Mouse (Mus musculus): ENCODE measurements around the gene Zc3h12a.

Gene Zc3h12a

GRCm38 (mm10) chr4:125127305-125128084, at the start of gene Zc3h12a:
TSS of gene Zc3h12a (minus strand) at chr4:125127840.
- DNase-seq (ENCODE audit: low spot score) = peak; percentile 95

- DNase-seq (ENCODE audit: low spot score) = no peak
Observed at GRCm38 (mm10) chr4:125176639-125177165, 49.1 kb upstream of the Zc3h12a start.

GRCm38 (mm10) chr4:125176190-125176589, 48.5 kb upstream of the Zc3h12a start:
- no peak for DNase-seq (ENCODE audit: low spot score)

GRCm38 (mm10) chr4:125175591-125175990, 48.0 kb upstream of the Zc3h12a start:
- DNase-seq (ENCODE audit: low spot score) = no peak

GRCm38 (mm10) chr4:125174516-125175185, 47.0 kb upstream of the Zc3h12a start:
- DNase-seq (ENCODE audit: low spot score) = no peak

- DNase-seq (ENCODE audit: low spot score) = no peak
Observed at GRCm38 (mm10) chr4:125173150-125173549, 45.5 kb upstream of the Zc3h12a start.

GRCm38 (mm10) chr4:125172736-125173135, 45.1 kb upstream of the Zc3h12a start:
- DNase-seq (ENCODE audit: low spot score) = no peak

GRCm38 (mm10) chr4:125167723-125168122, 40.1 kb upstream of the Zc3h12a start:
- no peak for DNase-seq (ENCODE audit: low spot score)

- no peak for DNase-seq (ENCODE audit: low spot score)
Observed at GRCm38 (mm10) chr4:125164861-125165260, 37.2 kb upstream of the Zc3h12a start.

- no peak for DNase-seq (ENCODE audit: low spot score)
Observed at GRCm38 (mm10) chr4:125162701-125163100, 35.1 kb upstream of the Zc3h12a start.

- DNase-seq (ENCODE audit: low spot score) = no peak
Observed at GRCm38 (mm10) chr4:125161392-125161791, 33.8 kb upstream of the Zc3h12a start.

GRCm38 (mm10) chr4:125160951-125161331, 33.3 kb upstream of the Zc3h12a start:
- DNase-seq (ENCODE audit: low spot score) = no peak

GRCm38 (mm10) chr4:125160320-125160950, 32.8 kb upstream of the Zc3h12a start:
- peak; percentile 76 for DNase-seq (ENCODE audit: low spot score)

GRCm38 (mm10) chr4:125158581-125159317, 31.1 kb upstream of the Zc3h12a start:
- no peak for DNase-seq (ENCODE audit: low spot score)

GRCm38 (mm10) chr4:125158081-125158480, 30.4 kb upstream of the Zc3h12a start:
- DNase-seq (ENCODE audit: low spot score) = no peak

- DNase-seq (ENCODE audit: low spot score) = no peak
Observed at GRCm38 (mm10) chr4:125157322-125157721, 29.7 kb upstream of the Zc3h12a start.

- no peak for DNase-seq (ENCODE audit: low spot score)
Observed at GRCm38 (mm10) chr4:125155646-125156045, 28.0 kb upstream of the Zc3h12a start.

- no peak for DNase-seq (ENCODE audit: low spot score)
Observed at GRCm38 (mm10) chr4:125153659-125154241, 26.1 kb upstream of the Zc3h12a start.

- DNase-seq (ENCODE audit: low spot score) = no peak
Observed at GRCm38 (mm10) chr4:125152469-125152868, 24.8 kb upstream of the Zc3h12a start.

- no peak for DNase-seq (ENCODE audit: low spot score)
Observed at GRCm38 (mm10) chr4:125149460-125149859, 21.8 kb upstream of the Zc3h12a start.

- no peak for DNase-seq (ENCODE audit: low spot score)
Observed at GRCm38 (mm10) chr4:125147970-125148369, 20.3 kb upstream of the Zc3h12a start.

- DNase-seq (ENCODE audit: low spot score) = no peak
Observed at GRCm38 (mm10) chr4:125145213-125145612, 17.6 kb upstream of the Zc3h12a start.

All from T-cell, adult 2 months (primary cell).